Mouse (Mus musculus) splenic B cell, adult 2 months (primary cell): Measurements from ENCODE around the gene Ccdc81.

Experiments
- DNase-seq: peaks from one replicate; pipeline ENCODE4 v3.0.0-alpha.2; 2011; ENCODE audit warnings: low read depth, low spot score
- H3K27me3 ChIP-seq: 2 replicates; pipeline ENCODE4 v1.6.1; 2012; ENCODE audit warnings: mild to moderate bottlenecking, low read length, moderate library complexity, mixed read lengths; ENCODE audit not compliant: control insufficient read depth, poor library complexity, insufficient read depth, severe bottlenecking
- H3K36me3 ChIP-seq: 2 replicates; pipeline ENCODE4 v1.6.1; 2012; ENCODE audit warnings: mild to moderate bottlenecking, low read length, moderate library complexity, mixed read lengths; ENCODE audit not compliant: control insufficient read depth, poor library complexity, insufficient read depth, severe bottlenecking

Gene Ccdc81

DNA sequence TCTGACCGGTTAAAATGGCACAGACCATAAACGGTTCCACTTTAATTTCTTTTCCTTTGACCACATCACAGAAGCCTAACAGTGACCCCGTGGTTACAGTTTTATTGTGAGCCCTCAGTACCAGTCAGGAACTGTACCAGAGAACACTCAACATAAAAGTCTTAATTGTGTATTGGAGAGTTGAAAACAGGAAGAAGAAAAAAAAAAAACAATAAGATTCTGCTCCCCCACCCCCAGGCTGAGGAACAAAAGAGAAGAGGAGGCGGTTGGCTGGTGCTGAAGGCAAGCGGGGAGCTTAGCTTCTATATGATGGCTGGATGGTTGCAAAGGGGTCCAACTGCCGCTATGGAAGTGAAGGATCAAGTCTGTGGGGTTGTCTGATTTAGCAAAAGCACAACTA is 60.3 kb downstream of the Ccdc81 start:
- no peaks in the 10 kb centered on the region for H3K27me3 ChIP-seq
- H3K36me3 ChIP-seq, result no peaks in the 10 kb centered on the region
- DNase-seq, result peak; percentile 18

DNA sequence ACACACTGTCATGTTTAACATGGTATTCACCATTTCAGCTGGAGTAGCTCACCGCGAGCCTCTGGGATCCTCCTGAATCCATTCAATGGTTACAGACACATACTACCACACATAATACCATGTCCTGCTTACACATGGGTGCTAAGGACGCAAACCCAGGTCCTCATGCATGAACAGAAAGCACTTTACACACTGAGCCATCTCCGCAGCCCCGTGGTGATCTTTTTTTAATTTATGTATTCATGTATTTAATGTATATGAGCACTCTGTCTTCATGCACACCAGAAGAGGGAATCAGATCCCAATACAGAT is 61.1 kb downstream of the Ccdc81 start:
- no peak for DNase-seq
- Histone ChIP-seq H3K27me3 (no peaks in the 10 kb centered on the region), H3K36me3 (no peaks in the 10 kb centered on the region)

DNA sequence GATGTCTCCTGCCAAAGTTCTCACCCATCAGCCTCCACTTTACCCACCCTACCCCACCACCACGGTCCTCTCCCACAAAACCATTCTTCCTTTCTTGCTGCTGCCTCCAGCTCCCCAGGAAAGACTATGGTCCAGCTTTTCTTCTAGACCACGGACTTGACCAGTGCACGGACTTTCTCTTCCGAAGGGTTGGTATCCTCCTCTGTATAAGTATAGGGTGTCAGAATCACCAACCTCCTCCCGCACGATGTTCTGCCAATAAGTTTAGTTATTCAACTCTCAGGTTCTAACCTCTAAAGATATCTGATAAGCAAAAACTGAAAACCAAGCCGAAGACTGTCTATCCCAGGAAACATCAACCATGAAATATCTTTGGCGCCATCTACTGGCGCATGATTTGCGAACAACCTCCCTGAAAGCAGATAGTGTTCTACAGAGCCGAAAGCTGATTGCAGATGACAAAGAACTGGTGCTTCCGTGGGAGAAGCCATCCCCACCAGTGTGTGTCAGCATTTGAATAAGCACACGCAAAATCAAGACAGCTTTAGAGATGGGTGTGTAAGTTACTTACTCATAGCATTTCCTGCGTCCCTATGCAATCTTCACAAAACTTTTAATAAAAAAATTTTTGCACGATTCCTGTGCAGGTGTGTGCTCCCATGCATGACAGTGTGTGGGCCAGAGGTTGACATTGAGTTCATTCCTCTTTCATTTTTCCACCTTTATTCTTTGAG is 61.6 kb downstream of the Ccdc81 start:
- peak; percentile 84 for DNase-seq
- Histone ChIP-seq H3K27me3 (no peaks in the 10 kb centered on the region), H3K36me3 (no peaks in the 10 kb centered on the region)

DNA sequence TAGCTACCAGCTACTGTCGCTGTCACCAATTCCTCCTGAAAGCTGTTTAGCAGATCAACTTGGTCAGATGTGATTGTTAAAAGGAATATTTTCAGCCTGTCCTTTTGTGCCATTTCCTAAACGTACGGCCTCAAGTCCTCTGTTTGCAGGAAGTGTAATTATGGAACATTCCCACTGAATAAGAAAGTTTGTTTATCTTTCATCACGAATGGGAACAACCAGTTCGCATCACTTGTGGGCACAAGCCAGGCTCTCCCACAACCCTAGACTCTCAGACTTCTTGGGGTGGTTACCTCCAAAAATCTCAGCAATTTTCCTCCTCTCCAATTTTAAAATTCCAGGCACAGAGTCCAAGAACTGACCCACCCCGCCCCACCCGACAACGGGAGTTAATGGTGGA is 63.7 kb downstream of the Ccdc81 start:
- Histone ChIP-seq H3K36me3 (no peaks in the 10 kb centered on the region), H3K27me3 (no peaks in the 10 kb centered on the region)
- no peak for DNase-seq

DNA sequence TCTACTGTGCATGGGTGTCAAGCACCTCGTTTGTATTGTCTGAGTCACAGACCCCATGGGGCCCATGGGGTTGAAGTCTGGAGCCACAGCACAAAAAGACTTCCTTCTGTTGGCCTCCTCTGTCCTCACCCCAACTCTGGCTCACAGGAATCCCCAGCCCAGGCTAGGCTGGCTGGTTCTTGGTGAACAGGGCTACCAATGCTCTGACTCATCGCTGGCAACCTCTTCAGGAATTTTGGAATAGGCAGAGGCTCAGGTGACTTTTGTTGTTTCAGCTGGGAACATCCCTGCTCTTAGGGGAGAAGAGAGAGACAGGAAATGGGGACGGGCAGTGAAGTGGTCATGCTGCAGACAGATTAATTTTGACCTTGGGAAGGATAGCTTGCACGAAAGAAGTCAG is 65.6 kb downstream of the Ccdc81 start:
- H3K36me3 ChIP-seq, result no peaks in the 10 kb centered on the region
- H3K27me3 ChIP-seq, result no peaks in the 10 kb centered on the region
- no peak for DNase-seq

DNA sequence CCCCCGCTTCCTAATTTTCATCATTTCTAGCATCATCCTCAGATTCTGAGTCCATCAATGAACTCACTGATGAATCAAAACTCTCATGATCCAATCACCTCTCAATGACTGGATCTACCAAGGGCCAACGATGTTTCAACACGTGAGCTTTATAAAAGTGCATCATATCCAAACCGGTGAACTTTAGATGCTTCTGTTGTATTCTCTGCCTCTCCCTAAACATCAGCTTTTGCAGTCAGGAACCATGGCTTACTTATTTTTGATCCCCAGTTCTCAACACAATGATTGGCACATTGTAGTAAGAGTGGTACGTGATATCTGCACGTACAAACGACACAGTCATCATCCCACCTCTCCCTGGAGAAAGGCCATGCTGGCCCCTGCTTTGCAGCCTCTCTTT is 66.8 kb downstream of the Ccdc81 start:
- DNase-seq, result no peak
- no peaks in the 10 kb centered on the region for H3K36me3 ChIP-seq

DNA sequence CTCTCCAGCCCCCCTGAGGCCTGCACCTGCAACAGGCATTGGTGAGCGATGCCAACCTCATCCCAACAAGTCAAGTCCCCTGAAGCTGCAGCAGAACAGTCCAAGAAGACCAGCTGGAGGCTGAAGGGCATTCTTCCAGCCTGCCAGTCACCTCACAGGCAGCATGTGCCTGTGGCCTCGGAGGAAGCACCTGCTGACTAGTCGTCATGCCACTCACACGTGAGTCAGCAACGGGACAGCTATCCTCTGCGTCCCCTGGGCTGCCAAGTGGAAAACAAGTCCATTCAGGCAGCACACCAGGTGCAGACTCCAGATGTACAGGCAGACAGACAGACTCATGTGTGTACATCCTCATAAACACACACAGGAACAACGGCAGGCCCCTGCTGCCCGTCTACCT is 67.9 kb downstream of the Ccdc81 start:
- peak; percentile 51 for DNase-seq
- Histone ChIP-seq H3K27me3 (no peaks in the 10 kb centered on the region), H3K36me3 (no peaks in the 10 kb centered on the region)

More for the DNA sequence above, 66.8 kb downstream of the Ccdc81 start:
- no peaks in the 10 kb centered on the region for H3K27me3 ChIP-seq

DNA sequence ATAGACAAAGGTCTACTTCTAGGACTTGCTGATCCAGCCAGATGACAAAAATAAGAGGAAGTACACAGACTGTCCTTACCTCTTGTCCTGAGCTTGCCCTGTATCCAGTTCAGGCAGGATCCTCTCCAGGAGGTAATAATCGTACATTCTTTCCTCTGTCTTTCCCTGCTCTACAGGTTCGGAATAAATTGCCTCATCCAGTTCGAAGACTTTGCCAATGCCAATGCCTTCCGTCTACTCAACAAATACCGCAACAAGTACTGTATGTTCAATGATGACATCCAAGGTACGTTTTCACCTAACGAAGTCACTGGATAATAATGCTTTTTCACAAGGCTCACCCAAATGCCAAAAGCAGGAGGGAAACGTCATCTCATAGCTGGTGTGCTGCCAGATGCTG is 69.9 kb downstream of the Ccdc81 start:
- H3K36me3 ChIP-seq, result no peaks in the 10 kb centered on the region
- DNase-seq, result no peak
- H3K27me3 ChIP-seq, result no peaks in the 10 kb centered on the region

DNA sequence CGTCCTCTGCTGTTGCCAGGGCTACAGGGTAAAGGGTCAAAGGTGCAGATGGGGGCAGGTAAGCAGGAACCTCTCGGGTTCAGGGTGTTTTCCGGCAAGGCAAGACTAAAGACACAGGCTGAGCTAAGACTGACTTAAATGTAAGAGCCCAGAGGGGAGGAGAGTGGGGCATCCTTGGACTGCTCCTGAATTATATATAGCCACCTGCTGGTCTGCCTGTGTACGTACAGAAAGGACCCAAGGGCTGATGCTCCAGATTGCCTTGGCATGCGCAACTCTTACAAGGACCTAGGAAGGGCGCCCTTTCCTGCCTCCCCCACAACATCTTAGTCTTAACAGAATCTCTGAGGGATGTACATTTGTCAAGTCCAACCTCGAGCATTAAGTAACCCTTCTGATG is 74.2 kb downstream of the Ccdc81 start:
- Histone ChIP-seq H3K27me3 (no peaks in the 10 kb centered on the region), H3K36me3 (no peaks in the 10 kb centered on the region)
- no peak for DNase-seq

DNA sequence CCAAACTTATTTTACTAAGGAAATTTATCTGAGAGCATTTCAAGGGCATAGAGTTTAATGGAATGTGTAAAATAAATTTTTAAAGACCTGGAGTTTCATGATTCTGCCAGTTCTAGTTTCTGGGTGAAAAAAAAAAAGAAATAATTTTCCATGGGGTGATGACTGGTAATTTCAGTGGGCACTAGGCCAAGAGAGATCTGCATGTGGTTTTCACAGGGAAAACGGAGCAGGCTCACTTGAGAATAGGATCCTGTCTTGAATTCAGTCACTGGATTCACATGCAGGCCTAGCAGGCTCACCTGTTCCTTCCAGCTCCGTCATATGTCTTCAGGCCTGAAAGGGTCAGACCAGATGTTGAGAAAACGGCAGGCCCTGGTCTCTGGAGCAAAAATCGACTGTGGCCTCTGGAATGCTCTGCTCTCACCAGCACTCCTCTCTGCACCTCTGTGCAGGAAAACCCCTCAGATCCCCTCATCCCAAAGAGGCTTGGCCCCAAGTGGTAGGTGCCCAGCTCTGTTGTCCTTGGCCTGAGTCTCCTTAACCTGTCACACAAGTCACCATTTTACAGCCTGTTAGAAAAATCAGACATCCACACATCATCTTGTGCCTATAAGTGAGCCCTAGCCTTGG is 74.9 kb downstream of the Ccdc81 start:
- no peaks in the 10 kb centered on the region for H3K27me3 ChIP-seq
- no peak for DNase-seq

More for the DNA sequence above, 74.9 kb downstream of the Ccdc81 start:
- H3K36me3 ChIP-seq, result no peaks in the 10 kb centered on the region
